Mouse (Mus musculus) liver, embryonic 16.5 days (tissue): ENCODE measurements around the gene Nutf2. TPM values are rescaled to one million over a fixed set of nuclear protein-coding genes. Genes with fewer than 3 reads are reported as not detected.
A peak's percentile ranks its signal among the peaks of the same experiment; 100 is the strongest.

Source experiments
- ATAC-seq: fragments of 200-750 bp; cut with Nextera tagmentation; 2 replicates; pipeline ENCODE4 v1.8.0; 2017; ENCODE audit warnings: low read depth, mild to moderate bottlenecking, moderate number of reproducible peaks, moderate library complexity
- H3K27ac ChIP-seq: fragments of 300-500 bp; sonication (generic); 2 replicates; pipeline ENCODE4 v1.5.1; 2014; ENCODE audit warnings: mild to moderate bottlenecking, low read length
- H3K27me3 ChIP-seq: fragments of 300-500 bp; sonication (generic); 2 replicates; pipeline ENCODE4 v1.6.1; 2014; ENCODE audit warnings: low read depth, low read length, mixed read lengths; ENCODE audit not compliant: control insufficient read depth, insufficient read depth
- H3K36me3 ChIP-seq: fragments of 300-500 bp; sonication (generic); 2 replicates; pipeline ENCODE4 v1.6.1; 2014; ENCODE audit warnings: mild to moderate bottlenecking; ENCODE audit not compliant: control insufficient read depth, insufficient read depth
- H3K4me1 ChIP-seq: fragments of 300-500 bp; sonication (generic); 2 replicates; pipeline ENCODE4 v1.6.1; 2014; ENCODE audit warnings: low read depth, low read length, mixed read lengths; ENCODE audit not compliant: control insufficient read depth
- H3K4me2 ChIP-seq: fragments of 300-500 bp; sonication (generic); 2 replicates; pipeline ENCODE4 v1.6.1; 2014; ENCODE audit warnings: low read depth, low read length, mixed read lengths
- H3K4me3 ChIP-seq: fragments of 300-500 bp; sonication (generic); 2 replicates; pipeline ENCODE4 v1.5.1; 2014; ENCODE audit warnings: low read depth, mild to moderate bottlenecking, low read length
- H3K9ac ChIP-seq: fragments of 300-500 bp; sonication (generic); 2 replicates; pipeline ENCODE4 v1.6.1; 2014; ENCODE audit warnings: low read depth, low read length
- H3K9me3 ChIP-seq: fragments of 300-500 bp; sonication (generic); replicated peaks from 2 replicates; pipeline ENCODE4 v1.6.1; 2016; ENCODE audit warnings: low read length; ENCODE audit not compliant: control insufficient read depth
- WGBS: fragments of 180-500 bp; shearing (Covaris S2); extraction: QIAGEN DNeasy Blood & Tissue Kit; methylation state at CpG from one replicate; pipeline ENCODE4 v1.1.7; 2014; ENCODE audit not compliant: insufficient replicate concordance; 5-methylcytosine and 5-hydroxymethylcytosine counted together
- polyA plus RNA-seq: library from polyadenylated mRNA; unstranded; fragments of >200 nt; fragmentation: Nextera tagmentation; extraction: Ambion mirVana; gene quantifications from 2 replicates; pipeline ENCODE4 v1.2.1, GENCODE M21; 2015

Nutf2 gene
- polyA plus RNA-seq, 1 experiment from 2014 or later, result 88.9 TPM

DNA sequence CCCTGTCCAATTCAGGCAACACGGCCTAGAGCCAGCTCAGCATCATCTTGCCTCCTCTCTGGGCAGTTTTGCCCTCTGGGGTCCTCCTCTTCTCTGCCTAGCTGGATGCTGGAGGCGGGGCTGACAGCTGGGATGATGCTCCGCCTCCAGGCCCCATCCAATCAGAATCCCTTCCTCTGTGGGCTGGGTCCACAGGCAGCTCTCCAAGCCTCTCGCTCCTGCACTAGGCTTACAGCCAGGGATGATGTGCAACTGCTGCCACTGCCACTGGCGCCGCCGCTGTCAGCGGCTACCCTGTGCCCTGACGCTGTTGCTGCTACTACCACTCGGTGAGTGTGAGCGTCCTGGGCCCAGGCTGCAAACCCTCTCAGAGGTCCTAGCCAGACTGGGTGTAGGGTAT lies 33.0 kb downstream of the Nutf2 start, which contains the start of gene Nrn1l:
Gene Nrn1l, plus strand, starts transcription at position 229 of the 400 bp plus-strand sequence.
- H3K4me1 ChIP-seq, result no peaks in the 10 kb centered on the region; the same call in 1 of the 2 replicates
- peak; percentile 72 for ATAC-seq
- H3K4me2 ChIP-seq, result no peak within 1 kb of the TSS
- H3K9ac ChIP-seq, result no peak within 1 kb of the TSS
- no peak within 1 kb of the TSS for H3K4me3 ChIP-seq
- 40% methylated on average over 11 of the region's 11 CpGs for WGBS
- H3K27ac ChIP-seq, result no peak within 1 kb of the TSS
- no peaks in the 10 kb centered on the region for H3K9me3 ChIP-seq
- H3K36me3 ChIP-seq, result peaks cover 33% of the 10 kb centered on the region
- no peaks in the 10 kb centered on the region for H3K27me3 ChIP-seq

DNA sequence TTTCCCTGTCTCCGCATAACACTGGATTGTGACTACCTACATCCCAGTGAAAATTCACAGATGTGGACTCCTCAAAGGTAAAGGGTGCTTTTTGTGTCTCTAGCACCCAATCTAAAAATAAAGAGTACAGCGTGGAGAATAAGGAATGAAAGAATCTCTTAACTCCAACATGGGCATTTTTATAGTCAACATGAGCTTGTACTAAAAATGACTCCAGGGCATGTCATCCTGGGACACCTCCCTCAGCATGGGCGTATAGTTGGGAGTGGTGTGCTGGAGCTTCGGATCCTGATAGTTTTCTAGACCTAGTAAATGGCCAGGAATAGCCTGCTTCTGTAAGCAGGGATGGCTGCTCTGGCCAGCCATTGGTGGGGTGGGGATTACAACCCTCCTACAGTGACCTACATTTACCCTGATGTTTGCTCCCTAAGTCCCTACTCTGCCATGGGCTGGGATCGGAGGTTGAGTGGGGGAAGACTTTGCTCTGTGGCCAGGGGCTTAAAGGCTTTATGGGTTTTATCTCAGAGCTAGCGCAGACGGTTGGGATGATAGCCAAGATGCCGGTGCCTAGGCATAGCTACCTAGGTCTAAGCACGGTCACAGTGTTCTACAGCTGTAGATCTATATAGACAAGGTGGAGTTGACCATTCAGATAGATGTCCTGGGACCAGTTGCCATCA lies 37.6 kb downstream of the Nutf2 start:
- Histone ChIP-seq H3K27me3 (no peaks in the 10 kb centered on the region), H3K4me1 (peaks cover 16% of the 10 kb centered on the region), H3K9ac (no peak overlapping the region), H3K4me3 (no peak overlapping the region), H3K36me3 (no peaks in the 10 kb centered on the region), H3K27ac (no peak overlapping the region), H3K9me3 (no peaks in the 10 kb centered on the region), H3K4me2 (no peak overlapping the region)
- ATAC-seq, result no peak
- 65% methylated on average over 9 of the region's 9 CpGs for WGBS

DNA sequence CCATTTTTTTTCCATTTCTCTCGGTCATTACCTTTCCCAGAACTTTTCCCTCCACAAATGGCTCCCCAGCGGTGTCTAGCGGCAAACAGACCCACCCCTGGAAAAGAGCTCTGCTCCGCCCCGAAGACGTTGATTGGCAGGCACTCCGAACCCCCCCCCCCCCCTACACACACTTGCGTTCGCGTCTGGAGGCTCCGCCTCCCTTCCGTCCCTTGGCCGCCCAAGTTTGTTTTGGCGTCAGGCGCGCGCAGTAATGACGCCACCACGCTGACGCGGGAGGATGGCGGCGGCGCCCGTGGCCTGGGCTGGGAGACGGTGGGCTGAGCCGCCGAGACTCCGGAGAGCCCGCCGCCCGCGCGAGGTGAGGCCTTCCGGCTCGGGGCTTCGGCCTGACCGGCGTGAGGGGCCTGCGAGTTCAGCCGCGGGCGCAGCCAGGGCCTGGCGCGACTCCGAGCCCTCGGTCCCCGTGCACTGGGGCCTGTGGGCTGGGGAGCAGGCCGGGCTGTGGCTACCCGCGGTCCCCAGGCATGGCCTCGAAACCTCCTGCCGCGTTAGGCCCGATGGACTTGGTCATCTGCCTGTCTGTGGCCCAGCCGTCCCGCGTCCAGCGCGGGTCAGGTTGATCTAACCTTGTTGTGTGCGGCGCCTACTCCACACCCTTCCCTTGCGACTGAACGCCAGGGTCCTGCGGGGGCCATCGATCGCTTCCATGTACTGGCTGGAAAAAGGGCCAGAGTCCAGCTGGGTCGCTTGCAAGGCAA lies 40.0 kb downstream of the Nutf2 start, which contains the start of gene Pskh1:
Gene Pskh1, plus strand, starts transcription at position 262 of the 761 bp plus-strand sequence.
- Histone ChIP-seq H3K4me2 (peak within 1 kb of the TSS; percentile 80), H3K4me3 (peak within 1 kb of the TSS; percentile 91), H3K36me3 (no peaks in the 10 kb centered on the region), H3K4me1 (peaks cover 16% of the 10 kb centered on the region), H3K9ac (peak within 1 kb of the TSS; percentile 99), H3K9me3 (no peaks in the 10 kb centered on the region), H3K27ac (peak within 1 kb of the TSS; percentile 95), H3K27me3 (no peaks in the 10 kb centered on the region)
- peak; percentile 92 for ATAC-seq
- WGBS, result under 1% methylated on average over 65 of the region's 68 CpGs

GRCm38 (mm10) chr8:105900941-105901616 lies 40.7 kb downstream of the Nutf2 start:
- peak overlapping the region; percentile 95 for H3K27ac ChIP-seq
- WGBS, result 12% methylated on average over 16 of the region's 16 CpGs
- no peaks in the 10 kb centered on the region for H3K27me3 ChIP-seq
- H3K9ac ChIP-seq, result peak overlapping the region; percentile 99
- peak; percentile 42 for ATAC-seq
- no peaks in the 10 kb centered on the region for H3K9me3 ChIP-seq
- H3K36me3 ChIP-seq, result no peaks in the 10 kb centered on the region
- peaks cover 16% of the 10 kb centered on the region for H3K4me1 ChIP-seq
- H3K4me2 ChIP-seq, result peak overlapping the region; percentile 80
- H3K4me3 ChIP-seq, result peak overlapping the region; percentile 91

GRCm38 (mm10) chr8:105919390-105919789 lies 59.0 kb downstream of the Nutf2 start:
- ATAC-seq, result no peak
- H3K9ac ChIP-seq, result no peak overlapping the region
- 67% methylated on average over 3 of the region's 3 CpGs for WGBS
- no peak overlapping the region for H3K4me2 ChIP-seq
- no peaks in the 10 kb centered on the region for H3K9me3 ChIP-seq
- no peaks in the 10 kb centered on the region for H3K27me3 ChIP-seq
- no peaks in the 10 kb centered on the region; the same call in 1 of the 2 replicates for H3K36me3 ChIP-seq
- H3K27ac ChIP-seq, result no peak overlapping the region
- H3K4me3 ChIP-seq, result no peak overlapping the region
- H3K4me1 ChIP-seq, result no peaks in the 10 kb centered on the region

DNA sequence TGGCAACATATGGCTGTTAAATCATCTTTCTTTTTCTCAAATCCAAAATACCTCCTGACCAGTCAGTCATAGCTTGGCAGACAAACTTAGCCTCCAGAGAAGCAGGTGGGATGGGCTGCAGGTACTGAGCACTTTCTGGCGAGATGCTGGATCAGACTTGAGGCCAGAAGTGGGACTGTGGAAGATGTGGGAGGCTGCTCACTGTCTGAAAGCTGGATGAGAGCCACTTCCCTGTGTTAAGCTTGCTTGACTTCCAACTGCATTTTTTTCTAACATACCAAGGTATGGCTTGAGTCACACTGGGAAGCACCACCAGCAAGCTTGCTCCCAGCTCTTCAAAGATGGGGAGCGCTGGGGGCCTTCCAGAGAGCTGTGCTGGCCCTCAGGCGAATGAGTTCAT lies 64.7 kb downstream of the Nutf2 start:
- Histone ChIP-seq H3K4me2 (no peak overlapping the region), H3K4me3 (no peak overlapping the region), H3K27ac (no peak overlapping the region), H3K9ac (no peak overlapping the region), H3K9me3 (no peaks in the 10 kb centered on the region), H3K4me1 (no peaks in the 10 kb centered on the region), H3K36me3 (0 out of 2 replicates have a peak, but pooled peaks cover 2% of the 10 kb centered on the region), H3K27me3 (no peaks in the 10 kb centered on the region)
- 68% methylated on average over 3 of the region's 3 CpGs for WGBS
- ATAC-seq, result no peak

Other genes starting within 250 kb of the Nutf2 start
- gene Ctcf, start 224.0 kb upstream of the Nutf2 start, polyA plus RNA-seq, result 55.3 and 57.8 TPM in 2 replicates
- 0.13 TPM in 1 of 2 replicates, not detected in the other for gene Agrp, start 223.2 kb upstream of the Nutf2 start, polyA plus RNA-seq
- 0.33 and 0.40 TPM in 2 replicates for gene Carmil2, start 174.3 kb upstream of the Nutf2 start, polyA plus RNA-seq
- gene Acd, start 159.5 kb upstream of the Nutf2 start, polyA plus RNA-seq, result 19.1 and 20.8 TPM in 2 replicates
- gene Pard6a, start 159.4 kb upstream of the Nutf2 start, polyA plus RNA-seq, result 5.7 and 6.1 TPM in 2 replicates
- gene 4933405L10Rik, start 152.9 kb upstream of the Nutf2 start, polyA plus RNA-seq, result not detected in 2 replicates
- gene Enkd1, start 152.4 kb upstream of the Nutf2 start, polyA plus RNA-seq, result 3.5 and 4.1 TPM in 2 replicates
- gene Gfod2, start 101.9 kb upstream of the Nutf2 start, polyA plus RNA-seq, result 1.6 and 1.8 TPM in 2 replicates
- 44.3 and 50.1 TPM in 2 replicates for gene Ranbp10, start 33.2 kb upstream of the Nutf2 start, polyA plus RNA-seq
- 0.07 TPM in 2 replicates for gene Tsnaxip1, start 32.8 kb upstream of the Nutf2 start, polyA plus RNA-seq
- gene Cenpt, start 7.3 kb upstream of the Nutf2 start, polyA plus RNA-seq, result 19.1 and 20.5 TPM in 2 replicates
- gene Thap11, start 5.4 kb upstream of the Nutf2 start, polyA plus RNA-seq, result 25.4 and 26.4 TPM in 2 replicates
- 15.9 and 17.4 TPM in 2 replicates for gene Edc4, start 20.3 kb downstream of the Nutf2 start, polyA plus RNA-seq
- gene Nrn1l, start 33.0 kb downstream of the Nutf2 start, polyA plus RNA-seq, result not detected in 2 replicates
- 10.0 and 12.2 TPM in 2 replicates for gene Pskh1, start 39.9 kb downstream of the Nutf2 start, polyA plus RNA-seq
- gene Ctrl, start 73.3 kb downstream of the Nutf2 start, polyA plus RNA-seq, result 0.22 TPM in 1 of 2 replicates, not detected in the other
- 34.8 and 40.6 TPM in 2 replicates for gene Psmb10, start 77.9 kb downstream of the Nutf2 start, polyA plus RNA-seq
- gene Lcat, start 82.8 kb downstream of the Nutf2 start, polyA plus RNA-seq, result 88.0 and 97.1 TPM in 2 replicates
- 11.1 and 12.0 TPM in 2 replicates for gene Slc12a4, start 105.5 kb downstream of the Nutf2 start, polyA plus RNA-seq
- gene Dpep3, start 118.8 kb downstream of the Nutf2 start, polyA plus RNA-seq, result not detected in 2 replicates
- gene Dus2, start 130.8 kb downstream of the Nutf2 start, polyA plus RNA-seq, result 10.5 and 10.9 TPM in 2 replicates
- not detected in 2 replicates for gene Dpep2nb, start 145.4 kb downstream of the Nutf2 start, polyA plus RNA-seq
- 8.7 and 9.6 TPM in 2 replicates for gene Ddx28, start 151.3 kb downstream of the Nutf2 start, polyA plus RNA-seq
- 2.4 and 3.0 TPM in 2 replicates for gene Nfatc3, start 198.3 kb downstream of the Nutf2 start, polyA plus RNA-seq